Mouse (Mus musculus) erythroid progenitor cell, adult 5-6 weeks (primary cell): ENCODE results near the gene Hecw2. TPM values are rescaled to one million over a fixed set of nuclear protein-coding genes. Genes with fewer than 3 reads are reported as not detected.

Experiments
- total RNA-seq, 2 experiments: library from RNA; stranded (forward) in 1 of 2; stranded (reverse) in 1 of 2; fragments of 150-400 nt in 1 of 2; fragments of 186-747, 209-891 nt in 1 of 2; gene quantifications; 2 replicates each; pipeline versions ENCODE4 v1.2.3 to v1.2.4; 2015 to 2017; ENCODE audit warnings: low replicate concordance in 2 of 2

The Hecw2 gene
- total RNA-seq, 2 experiments from 2014 or later = not detected

Other genes starting within 250 kb of the Hecw2 start
- not detected in 2 replicates for gene Ccdc150, start 55.5 kb upstream of the Hecw2 start, total RNA-seq (2015; ENCODE audit: low replicate concordance)
- gene Ccdc150, start 55.5 kb upstream of the Hecw2 start, total RNA-seq (2017; ENCODE audit: low replicate concordance) = not detected in 2 replicates
- 2.9 and 19.5 TPM in 2 replicates for gene Gtf3c3, start 243.8 kb upstream of the Hecw2 start, total RNA-seq (2015; ENCODE audit: low replicate concordance)
- gene Gtf3c3, start 243.8 kb upstream of the Hecw2 start, total RNA-seq (2017; ENCODE audit: low replicate concordance) = 3.8 and 7.4 TPM in 2 replicates